Mouse (Mus musculus) frontal cortex, adult (tissue): ENCODE results near the gene Atp8a2.
A peak's percentile ranks its signal among the peaks of the same experiment; 100 is the strongest.

ENCODE experiments used
- ATAC-seq: cut with Nextera tagmentation; 2 replicates; pipeline ENCODE4 v1.9.2; 2017; ENCODE audit warnings: mild to moderate bottlenecking, moderate library complexity, mixed read lengths; ENCODE audit not compliant: low TSS enrichment

The Atp8a2 gene

DNA sequence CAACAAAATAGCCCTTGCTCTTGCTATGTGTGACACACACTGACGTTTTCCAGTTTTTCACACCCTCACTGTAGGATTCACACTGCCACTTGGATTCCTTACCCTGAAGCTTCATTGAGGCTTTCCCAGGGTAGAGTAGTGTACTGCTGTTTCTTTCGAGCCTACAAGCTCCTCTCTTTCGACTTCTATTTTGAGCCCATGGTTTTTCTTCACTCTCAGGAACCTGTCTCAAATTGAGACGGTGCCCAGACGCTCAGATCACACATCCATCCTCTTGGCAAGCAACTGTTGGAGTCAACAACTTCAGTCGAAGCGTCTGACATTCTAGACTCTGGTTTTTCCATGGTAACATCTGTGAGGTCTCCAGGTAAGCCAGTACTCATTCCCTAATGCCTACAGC, at the start of gene Atp8a2:
TSS of gene Atp8a2 (minus strand) at position 296 of the 400 bp plus-strand sequence.
- ATAC-seq: peak; percentile 87

DNA sequence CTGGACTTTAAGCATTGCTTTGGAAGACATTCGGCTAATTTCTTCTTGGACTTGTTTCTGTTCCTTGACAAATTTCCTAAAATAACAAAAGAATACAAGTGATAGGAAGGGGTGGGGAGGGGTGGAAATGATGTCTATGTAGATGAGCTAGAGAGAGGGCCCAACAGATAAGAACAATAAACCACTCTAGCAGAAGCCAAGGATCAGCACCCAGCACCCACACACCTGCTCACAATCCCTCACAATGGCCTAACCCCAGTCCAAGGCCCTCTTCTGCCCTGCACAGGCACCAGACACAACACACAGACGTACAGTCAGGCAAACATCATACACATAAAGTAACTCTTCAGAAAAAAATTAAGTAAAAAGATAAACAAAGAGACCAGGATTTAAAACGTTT, 41.6 kb upstream of the Atp8a2 start:
- ATAC-seq: no peak

DNA sequence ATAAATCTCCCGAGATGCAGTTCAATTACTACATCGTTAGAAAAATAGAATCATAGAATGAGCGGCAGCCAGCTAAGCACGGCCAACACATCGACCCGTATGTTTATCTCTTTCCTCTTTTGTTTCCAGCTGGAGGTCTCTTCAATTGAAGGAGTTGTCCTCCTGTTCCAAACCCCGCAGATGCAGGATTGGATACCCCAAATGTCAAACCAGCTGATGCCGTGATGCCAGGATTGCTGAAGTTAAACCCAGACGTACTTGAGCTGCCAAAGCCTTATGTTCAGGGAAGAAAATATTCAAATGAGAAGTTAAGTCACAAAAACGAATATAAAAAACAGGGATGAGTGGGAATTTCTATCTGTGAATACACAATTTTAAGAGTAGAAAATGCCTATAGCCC, 22.9 kb upstream of the Atp8a2 start:
- no peak for ATAC-seq

DNA sequence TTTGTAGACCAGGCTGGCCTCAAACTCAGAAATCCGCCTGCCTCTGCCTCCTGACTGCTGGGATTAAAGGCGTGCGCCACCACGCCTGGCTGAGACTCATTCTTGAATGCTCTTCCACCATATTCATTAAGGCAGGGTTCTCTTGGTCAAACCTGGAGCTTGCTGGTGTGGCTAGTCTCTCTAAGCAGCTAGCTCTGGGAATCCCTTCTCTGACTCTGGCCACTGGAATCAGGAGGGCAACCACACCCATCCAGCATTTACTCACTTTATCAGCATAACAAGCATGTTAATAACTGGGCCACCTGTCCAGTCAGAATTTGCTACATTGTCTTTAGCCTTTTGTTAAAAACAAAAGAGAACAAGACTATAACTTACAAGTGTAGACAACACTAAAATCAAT, 20.6 kb upstream of the Atp8a2 start:
- ATAC-seq: no peak

DNA sequence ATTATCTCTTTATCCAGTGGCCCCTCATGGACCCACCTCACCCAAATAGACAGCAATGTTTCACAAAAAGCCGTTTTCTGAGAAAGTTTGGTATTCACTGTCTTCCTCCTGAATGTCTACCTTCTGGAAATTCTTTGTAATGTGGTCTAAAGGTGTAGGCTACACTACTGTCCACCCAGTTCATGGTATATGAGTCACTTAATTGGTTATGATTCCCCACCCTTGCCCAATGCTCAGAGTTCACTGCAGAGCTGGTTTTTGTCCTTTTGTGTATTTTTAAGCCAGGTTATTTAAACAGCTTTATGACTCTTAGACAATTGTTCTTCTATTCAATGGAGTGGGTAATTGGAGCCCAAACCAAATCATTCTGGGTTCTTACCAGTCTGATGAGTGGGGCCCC, 19.1 kb upstream of the Atp8a2 start:
- no peak for ATAC-seq

DNA sequence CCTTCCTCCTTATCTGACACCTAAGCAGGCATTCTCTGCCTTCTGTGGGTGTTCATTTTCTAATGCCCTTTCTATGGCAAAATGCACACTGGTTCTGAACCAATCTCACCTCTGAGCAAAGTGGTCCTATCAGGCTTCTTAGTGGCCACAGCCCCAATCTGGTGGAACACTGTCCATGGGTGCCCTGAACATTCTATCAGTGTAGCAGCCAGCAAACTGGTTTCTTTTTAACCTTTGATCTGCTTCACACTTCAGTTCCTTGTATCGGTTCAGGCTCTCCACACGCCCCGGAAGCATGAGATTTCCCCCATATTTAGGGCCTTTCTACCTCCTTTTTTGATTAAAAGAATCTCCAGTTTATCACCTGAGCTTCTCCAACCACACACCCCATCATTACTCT, 18.0 kb upstream of the Atp8a2 start:
- no peak for ATAC-seq

DNA sequence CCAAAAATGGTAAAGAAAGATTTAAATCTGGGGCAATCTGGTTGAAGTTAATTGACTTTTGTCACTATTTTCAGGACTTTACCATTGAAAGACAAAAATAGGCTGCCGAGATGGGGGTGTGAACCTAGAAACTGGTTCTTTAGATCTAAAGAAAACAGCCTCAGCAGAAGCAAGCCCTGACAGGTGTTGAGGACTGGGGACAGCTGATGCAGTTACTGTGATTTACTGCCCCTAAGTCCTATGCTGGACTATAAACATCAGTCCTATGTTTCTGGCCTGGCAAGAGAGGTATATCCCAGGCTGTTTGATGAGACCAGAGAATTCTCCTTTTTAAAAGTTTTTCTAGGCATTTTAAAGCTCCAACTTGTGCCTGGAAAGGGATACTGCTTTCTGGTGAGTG, 17.1 kb upstream of the Atp8a2 start:
- peak; percentile 66 for ATAC-seq

DNA sequence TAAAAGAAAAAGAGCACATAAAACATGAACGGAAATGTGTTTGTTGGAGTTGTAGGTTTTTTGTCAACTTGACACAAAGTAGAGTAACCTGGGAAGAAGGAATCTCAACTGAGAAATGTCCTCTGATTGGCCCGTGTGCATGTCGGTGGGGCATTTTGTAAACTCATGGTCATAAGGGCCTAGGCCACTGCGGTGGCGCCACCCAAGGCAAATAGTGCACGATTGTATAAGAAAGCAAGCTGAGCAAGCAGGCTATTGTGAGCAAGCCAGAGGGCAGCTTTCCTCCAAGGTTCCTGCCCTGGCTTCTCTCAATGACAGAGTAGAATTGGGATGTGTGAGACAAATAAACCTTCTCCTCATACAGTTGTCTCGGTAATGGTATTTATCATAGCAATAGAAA, 12.2 kb upstream of the Atp8a2 start:
- no peak for ATAC-seq

DNA sequence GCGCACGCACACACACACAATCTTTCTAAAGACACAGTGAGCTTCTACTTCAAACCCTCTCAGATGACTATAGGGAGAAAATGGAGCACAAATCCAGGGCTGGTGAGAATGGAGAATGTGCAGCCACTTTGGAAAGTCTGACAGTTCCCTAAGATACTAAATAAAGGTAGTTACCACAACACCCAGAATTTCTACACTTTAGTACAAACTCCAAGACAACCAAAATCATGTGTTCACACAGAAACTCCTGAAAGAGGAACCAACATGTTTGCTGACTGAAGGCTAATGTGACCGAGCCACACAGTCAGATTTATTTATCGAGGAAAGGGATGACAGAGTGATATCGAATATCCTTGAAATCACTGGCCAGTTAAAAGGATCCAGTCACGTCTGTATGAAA, 8.0 kb upstream of the Atp8a2 start:
- ATAC-seq: no peak

DNA sequence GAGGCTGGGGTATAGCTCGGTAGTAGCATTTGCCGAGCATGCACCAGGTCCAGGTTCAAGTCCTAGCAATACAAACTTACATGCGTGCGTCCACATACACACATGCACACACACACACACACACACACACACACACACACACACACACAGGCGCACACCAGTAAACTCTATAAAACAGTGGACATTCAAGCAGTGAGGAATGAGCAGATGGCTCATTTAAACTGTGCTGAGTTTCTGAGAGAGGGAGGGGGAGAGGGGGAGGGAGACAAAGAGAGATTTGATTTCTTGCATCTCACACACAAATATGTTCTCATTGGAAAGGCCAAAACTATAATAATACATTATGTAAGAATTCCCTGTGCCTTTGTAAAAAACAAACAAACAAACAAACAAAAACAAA, 980 bp downstream of the Atp8a2 start:
- no peak for ATAC-seq

DNA sequence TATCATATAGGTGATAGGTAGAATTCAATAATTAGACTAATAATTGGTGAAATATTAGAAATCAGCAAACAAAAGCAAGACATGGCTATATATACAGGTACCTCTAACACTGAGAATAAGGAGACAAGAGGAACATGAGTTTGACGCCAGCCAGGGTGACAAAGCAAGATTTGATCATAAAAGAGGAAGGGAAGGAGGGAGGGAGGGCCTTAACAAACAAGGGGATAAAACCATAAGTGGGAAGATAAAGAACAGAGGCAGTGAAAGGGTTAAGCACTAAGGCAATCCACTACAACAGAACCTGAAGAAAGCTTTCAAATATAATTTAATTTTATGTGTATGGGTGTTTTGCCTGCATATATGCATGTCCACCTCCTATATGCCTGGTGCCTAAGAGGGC, 2.4 kb downstream of the Atp8a2 start:
- ATAC-seq: no peak

DNA sequence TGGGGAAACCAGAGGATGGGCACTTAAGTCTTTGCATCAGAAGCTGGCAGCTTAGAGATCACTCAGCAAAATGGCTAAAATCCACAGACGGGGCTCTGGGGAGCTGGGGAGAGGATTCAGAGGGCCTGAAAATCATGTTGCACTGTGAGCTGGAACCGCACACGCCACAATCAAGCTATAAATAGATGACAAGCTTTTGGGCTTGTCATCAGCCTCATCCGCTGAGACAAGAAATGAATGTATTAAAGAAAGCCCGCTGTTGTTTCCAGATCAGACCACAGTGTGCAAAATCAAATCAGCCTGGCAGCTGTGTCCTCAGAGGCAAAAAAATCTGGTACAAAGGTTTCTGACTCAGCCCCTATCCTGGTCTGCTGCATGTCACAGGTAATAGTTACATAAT, 7.2 kb downstream of the Atp8a2 start:
- no peak for ATAC-seq

DNA sequence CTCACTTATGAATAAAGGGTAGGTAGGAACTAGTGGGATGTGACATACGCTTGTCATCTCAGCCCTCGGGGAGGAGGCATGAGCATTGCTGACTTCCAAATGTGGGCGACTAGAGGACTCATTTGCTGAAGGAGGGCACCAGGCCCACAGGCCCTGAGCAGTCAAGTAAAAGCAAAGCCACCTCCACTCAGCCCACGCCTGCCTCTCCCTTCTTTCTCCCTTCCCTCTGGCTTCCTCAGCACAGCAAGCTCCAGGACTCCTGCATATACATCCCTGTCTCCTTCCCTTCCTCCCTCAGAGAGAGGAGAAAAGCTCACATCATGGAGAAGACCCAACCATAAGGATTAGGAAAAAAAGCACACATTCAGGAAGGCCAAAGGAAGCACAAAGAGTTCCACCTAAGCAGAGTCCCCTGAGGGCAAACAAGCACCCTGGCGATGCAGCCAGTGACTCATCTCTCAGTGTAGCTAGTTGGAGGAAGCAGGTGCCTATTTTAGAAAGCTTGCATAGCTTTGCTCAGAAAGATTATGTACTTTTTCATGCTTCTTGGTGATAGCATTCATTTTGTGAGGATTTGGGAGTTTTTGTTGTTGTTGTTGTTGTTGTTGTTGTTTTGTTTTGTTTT, 8.7 kb downstream of the Atp8a2 start:
- peak; percentile 91 for ATAC-seq

DNA sequence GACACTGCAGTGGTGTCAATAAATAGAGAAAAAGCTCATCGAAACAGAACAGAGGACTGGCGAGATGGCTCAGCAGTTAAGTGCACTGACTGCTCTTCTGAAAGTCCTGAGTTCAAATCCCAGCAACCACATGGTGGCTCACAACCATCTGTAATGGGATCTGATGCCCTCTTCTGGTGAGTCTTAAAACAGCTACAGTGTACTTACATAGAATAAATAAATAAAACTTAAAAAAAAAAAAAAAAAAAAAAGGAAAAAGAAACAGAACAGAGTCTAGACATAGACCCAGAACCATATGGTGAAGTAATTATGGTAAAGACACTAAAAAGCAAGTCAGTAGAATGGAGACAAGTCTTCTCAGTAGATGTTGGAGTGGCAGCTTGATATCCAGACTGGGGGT, 15.7 kb downstream of the Atp8a2 start:
- no peak for ATAC-seq

DNA sequence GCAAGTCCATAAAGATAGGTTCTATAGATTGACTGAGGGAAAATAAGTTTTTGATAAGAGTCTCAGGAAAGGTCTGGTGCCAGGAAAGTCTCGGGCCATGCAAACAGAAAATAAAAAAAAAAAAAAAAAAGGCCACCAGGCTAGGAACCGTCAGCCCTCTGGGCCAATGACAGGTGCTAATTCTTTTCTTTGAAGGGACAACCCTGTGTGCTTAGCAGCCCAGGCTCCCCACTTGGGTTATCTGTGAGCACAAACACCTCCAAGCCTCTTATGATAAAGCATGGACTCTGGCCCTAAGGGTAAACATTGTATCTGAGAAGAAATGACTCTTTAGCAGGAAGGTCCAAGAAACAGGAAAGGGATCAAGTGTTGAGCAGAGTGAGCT, 18.4 kb downstream of the Atp8a2 start:
- ATAC-seq: no peak

DNA sequence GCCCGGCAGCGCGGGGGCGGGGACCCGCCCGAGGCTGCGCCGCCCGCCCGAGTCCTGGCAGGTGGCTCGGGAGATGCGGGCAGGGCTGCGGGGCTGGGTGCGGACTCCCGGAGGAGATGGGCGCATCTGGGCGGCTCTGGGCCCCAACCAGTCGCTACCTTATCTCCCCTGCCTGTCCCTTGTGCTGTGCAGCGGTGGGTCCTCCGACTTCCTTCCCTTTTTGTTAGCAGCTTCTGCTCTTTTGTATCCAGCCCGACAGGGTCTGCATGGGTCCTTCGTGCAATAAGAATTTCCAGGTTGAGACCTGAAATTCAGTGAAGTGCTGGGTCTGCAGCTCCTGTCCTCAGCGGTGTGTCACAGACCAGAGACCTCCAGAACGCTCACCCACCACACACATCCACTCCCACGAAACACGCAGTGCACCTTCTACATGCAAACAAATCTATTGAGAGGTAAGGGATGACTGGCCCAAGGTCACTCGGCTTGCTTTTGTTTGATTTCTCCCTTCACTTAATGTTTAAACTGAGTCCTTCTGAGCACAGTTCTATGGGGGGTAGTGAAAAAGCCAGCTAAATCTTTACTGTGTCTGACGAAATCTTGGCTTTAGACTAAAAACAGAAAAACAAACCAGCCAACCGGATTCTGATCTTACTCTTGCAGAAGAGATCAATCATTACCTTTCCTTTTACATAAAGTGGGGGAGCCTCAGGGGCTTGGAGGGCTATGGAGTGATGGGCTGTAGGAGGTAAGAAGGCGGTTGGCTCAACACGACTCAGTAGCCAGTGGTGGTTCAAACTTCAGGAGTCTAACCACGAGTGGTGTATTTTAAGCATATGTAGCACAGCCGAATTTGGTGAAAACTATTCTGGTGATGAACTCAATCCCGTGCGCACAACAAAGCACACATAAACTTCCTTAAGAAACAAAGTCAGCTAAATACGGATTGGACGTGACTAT, 19.1 kb downstream of the Atp8a2 start:
- peak; percentile 45 for ATAC-seq

DNA sequence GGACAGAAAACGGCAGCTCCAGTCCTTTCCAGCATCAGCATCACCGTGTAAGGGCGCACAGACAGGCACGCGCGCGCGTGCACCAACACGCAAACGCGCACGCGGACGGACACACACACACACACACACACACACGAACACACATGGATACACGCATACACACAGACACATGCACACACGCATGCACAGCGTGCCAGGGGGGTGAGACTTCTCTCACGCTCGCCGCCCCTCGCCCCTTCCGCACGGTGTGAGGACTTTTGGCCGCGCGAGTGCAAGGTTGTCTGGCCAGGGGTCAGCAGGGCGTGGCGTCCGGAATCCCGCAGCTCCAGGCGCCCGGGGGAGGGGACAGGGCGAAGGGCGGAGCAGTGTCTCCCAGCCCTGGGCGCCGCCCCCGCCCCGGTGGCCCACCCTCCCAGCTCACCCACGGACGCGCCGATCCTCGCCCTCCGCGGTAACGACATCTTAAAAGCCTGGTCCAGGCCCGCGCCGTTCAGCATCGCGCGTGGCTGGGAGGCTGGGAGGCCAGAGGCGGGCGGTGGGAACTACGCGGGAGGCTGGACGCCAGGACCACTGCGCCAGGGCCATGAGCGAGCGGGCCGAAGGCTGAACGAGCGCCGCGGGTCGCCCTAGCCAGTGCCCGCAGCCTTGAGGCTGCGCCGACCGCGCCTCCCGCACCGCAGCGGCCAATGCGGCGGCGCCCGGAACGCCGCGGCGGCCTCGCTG, 19.9 kb downstream of the Atp8a2 start:
- ATAC-seq: peak; percentile 45

DNA sequence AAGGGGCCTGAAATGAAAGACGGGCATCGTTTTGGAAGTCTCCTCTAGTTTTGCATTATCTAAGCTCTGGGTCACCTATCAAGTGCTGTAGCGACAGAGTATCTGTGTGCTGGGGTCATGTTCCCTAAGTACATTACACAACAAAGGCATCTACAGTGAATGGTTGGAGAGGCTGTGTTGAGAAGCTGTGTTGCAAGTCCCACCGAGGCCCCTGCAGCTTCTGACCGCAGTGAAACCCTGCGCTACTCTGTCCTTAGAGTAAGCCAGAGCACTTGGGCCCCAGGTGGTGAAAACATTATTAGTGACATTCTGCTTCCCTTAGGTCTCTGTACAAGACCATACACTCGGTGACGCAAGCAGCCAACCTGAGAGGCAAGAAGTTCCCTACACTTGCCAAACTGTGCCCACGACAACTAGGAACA, 20.5 kb downstream of the Atp8a2 start:
- ATAC-seq: peak; percentile 62; the same call in 1 of the 2 replicates

DNA sequence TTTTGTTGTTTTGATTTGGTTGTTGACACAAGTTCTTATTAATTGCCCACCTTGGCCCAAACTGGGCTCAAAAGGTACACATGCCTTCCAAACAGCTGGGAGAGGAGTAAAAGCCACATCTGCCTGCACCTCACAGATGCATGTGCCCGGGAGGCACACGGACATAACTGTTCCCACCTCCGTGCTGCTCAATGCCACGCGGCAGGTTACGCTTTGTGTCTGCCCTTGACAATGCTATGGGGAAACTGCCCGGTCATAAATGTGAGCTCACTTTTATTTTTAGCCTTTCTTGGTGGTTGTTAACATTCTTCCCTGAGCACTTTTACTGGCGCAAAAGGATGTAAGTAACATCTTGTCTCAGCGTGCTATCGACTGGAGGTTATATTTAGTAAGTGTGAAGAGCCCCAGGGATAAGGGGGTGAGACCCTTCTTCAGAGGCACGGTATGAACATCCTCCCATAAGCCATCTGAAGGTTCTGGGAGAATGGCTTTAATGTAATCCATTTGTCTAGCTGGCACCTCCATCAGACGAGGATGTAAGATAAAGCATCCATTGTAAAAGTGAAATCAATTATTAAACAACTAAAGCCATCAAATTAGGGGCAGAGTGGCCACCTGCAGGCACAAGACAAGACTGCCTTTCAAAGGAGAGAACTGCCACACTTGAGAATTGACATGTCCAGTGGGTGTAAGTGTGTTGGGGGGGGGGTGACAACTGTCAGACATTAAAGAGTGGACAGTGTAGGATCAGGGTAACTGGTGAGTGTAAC, 24.5 kb downstream of the Atp8a2 start:
- no peak for ATAC-seq

DNA sequence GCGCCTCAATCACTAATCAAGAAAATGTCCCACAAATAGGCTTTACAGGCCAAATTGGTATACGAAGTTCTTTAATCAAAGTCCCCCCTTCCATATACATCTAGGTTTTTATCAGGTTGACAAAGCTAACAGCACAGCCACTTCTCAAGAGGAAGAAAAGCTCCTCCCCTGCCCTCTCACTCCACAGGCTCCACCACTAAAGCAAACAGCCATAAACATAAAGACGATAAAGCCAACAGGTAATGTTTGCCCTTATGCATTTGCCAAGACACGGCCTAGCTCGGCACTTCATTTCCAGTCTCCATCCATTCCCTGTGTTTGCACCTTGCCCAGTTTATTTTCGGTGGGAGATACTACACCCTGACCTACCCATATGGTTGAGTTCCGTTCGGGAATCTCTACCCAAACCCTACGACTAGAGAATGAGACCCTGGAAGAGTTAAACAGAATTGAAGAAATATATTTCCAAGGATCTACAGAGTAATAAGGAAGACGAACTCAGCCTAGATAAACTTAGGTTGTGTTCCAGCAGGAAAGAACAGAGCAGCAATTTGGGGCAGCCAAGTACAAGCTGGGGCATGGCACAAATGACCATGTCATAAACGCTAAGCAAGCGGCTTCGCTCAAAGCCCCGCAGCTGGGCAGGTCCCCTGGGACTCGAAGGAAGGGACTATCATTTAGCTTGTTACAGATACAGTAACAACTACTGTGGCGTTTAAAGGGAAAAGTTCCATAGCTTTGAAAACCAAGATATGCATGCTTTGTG, 26.0 kb downstream of the Atp8a2 start:
- ATAC-seq: no peak

DNA sequence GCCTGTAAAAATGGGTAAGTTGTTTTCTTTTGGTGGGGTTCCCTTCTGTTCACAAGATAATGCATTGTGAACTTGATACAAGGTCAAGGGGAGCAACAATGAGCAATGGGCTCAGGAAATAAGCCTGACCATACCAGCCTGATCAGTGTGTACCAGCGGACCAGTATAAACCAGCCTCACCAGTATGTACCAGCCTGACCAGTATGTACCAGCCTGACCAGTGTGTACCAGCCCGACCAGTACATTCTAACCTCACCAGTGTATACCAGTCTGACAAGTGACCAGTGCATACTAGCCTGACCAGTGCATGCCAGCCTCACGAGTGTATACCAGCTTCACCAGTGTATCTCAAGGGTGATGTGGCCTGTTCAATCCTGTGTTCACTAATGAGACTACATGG, 33.6 kb downstream of the Atp8a2 start:
- ATAC-seq: no peak
